Mouse (Mus musculus): Measurements from ENCODE around the gene Yme1l1.

The Yme1l1 gene

GRCm38 (mm10) chr2:23155777-23156607, at the start of gene Yme1l1, which contains the start of gene Mastl:
TSS of gene Yme1l1 (plus strand) at chr2:23156369.
TSS of gene Mastl (minus strand) at chr2:23156024.
- peak; percentile 98 for DNase-seq

DNA sequence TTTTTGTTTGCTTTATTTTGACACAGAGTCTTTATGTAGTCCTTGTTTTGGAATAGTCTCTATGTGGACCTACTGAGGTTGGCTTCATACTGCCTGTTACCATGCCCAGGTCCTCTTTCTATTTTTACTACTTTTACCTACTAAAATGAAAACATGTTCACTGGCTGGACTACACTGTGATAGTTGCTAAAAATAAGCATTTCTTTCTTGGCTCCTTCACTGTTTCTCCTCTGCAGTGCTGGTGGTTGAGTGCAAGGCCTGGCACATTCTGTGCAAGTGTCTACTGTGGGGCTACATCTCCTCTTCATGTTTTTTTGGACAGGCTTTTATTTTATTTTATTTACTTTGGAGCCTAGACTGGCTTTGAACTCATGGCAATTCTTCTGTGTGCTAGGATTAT, 36.6 kb upstream of the Yme1l1 start:
- DNase-seq: no peak

GRCm38 (mm10) chr2:23155199-23155621, 959 bp upstream of the Yme1l1 start:
- DNase-seq: no peak

DNA sequence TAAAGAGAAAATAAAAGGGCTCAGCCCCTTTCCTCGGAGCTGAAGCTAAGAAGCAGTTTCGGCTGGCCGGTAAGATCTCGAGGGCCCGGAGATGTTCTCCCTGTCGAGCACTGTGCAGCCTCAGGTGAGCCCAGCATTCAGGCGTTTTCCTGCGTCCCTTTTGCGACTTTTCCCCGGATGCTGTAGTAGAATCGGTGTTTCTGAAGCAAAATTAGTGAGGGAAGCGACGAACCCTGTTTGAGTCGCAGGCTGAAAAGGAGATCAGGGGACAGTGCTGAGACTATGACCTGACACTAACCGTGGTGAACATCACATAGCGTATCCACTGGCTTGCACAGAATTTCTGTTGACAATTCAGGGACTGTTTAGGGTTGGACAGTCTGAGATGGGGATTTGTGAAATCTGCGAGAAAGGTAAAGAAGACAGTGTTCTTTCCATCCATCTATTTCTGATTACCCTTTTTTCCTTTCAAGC, 476 bp downstream of the Yme1l1 start:
- no peak for DNase-seq

DNA sequence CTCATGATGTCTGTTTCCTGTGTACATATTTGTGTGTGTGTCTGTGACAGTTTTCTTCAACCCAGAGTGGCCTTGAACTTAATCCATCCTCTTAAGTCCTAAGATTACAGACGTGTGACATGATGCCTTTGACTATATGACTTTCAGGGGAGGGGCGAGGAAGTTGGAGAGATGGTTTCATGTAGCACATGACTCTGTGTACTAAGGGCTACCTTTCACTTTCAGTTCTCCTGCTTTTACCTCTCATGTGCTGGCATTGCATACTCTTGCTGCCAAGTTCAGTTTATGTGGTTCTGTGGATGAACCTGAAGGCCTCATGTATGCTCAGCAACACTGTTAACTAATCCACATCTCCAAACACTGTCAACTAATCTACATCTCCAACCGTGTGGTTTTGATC, 16.1 kb downstream of the Yme1l1 start:
- no peak for DNase-seq

GRCm38 (mm10) chr2:23194366-23194765, 38.2 kb downstream of the Yme1l1 start:
- DNase-seq: peak in 1 of 2 experiments; percentile 13

DNA sequence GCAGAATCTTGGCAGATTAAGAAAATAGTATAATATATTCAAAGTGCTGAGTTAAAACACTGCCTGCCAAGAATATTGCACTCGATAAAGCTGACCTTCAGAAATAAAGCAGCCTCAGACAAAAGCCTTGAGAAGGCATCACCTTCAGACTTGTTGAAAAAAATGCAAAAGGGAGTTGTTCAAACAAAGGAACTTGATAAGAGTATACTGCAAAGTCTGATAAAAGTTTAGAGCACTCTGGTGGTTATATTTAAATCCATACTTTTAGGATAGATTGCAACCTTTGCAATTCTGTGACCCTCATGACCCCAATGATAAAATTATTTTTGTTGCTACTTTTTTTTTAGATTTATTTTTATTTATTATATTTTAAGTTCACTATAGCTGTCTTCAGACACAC, 44.9 kb downstream of the Yme1l1 start:
- no peak for DNase-seq

GRCm38 (mm10) chr2:23202900-23203670, 46.9 kb downstream of the Yme1l1 start:
- no peak for DNase-seq

DNA sequence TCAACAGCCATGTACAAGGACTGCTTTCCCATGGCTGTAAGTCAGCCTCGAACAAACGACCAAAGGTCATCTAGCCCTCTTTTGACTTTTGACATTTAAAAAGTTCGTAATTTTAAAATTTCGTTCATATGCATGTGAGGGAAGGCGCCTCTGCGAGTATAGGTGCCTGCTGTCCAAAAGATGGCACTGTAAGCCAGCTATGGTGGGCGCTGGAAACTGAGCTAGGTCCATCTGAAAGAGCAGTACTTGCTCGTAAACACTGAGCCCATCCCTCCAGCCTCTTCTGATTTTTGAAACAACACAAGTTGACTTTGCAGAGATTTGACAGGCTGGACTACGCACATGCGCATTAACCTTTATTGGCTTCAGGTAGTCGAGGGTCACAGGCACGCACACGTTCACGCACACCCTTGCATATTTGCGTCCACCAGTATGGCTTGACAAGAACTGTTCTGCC, 50.9 kb downstream of the Yme1l1 start, which contains the start of gene 4931423N10Rik:
Gene 4931423N10Rik (plus strand): TSS at position 407 of the 457 bp plus-strand sequence.
- no peak for DNase-seq

DNA sequence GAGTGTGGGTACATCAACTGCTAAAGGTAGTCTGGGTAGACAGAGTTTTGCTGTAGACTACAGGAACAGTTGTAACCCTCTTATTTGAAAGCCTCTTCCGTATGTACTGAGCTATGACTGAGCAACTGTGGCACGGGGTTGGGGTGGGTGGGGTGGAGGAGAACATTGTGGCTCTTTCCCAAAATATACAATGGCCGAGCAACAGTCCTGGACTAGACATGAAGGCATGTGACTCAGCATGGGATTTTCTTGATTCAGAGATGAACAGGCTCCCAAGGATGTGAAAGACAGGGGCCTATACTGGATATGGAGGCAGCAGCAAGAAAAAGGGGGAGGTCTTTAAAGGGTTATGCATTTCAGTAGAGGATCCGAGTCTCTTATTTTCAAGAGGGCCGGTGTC, 57.5 kb downstream of the Yme1l1 start:
- DNase-seq: no peak

- no peak for DNase-seq
Observed at GRCm38 (mm10) chr2:23225199-23225598, 69.0 kb downstream of the Yme1l1 start.

DNA sequence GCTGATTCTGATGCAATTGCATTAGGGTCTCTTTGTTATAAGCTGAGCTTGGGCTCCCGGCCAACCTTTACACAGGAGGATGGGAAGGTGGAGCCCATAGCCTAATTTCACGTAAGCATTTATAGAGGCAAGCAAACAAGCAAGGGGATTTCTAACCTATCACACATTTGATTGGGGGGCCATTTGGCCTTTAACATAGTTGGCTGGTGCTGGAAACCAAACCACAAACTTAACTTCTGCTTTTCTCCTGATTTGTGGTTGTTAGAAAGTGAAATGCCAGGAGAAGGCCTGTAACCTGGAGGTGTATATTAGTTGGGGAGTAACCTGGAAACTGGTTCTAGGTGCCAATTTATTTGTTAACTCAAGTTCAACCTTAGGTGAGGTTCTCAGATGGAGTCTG, 72.3 kb downstream of the Yme1l1 start:
- DNase-seq: no peak

DNA sequence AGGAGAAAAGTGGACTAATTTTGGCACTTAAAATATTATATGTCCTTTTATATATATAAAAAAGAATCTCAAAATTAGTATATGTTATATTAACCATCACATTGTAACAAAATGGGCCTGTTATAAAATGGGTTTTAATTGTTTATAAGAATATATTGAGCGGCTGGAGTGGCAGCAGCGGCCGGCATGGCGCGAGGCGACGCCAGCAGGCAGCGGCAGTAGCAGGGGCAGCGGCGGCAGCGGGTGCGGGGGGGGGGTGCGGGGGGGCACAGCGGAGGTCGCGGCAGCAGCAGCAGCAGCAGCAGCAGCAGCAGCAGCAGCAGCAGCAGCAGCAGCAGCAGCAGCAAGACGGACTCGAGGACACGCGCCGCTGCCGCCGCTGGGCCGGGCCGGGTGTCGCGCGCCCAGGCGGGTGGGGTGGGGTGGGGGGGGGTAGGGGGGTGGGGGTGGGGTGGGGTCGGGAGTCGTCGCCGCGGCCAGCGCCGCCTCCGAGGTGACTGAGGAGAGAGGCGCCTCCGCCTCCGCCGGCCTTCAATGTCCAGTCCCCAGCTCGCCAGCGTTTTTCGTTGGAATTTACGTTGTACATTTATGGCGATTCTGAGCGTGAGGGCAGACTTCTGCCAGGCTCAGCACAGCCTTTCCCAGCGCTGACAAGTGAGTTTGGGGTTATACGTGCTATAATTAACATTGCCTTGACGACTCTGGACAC, 78.0 kb downstream of the Yme1l1 start:
- no peak for DNase-seq
